Mouse (Mus musculus) MEL (cell line): Measurements from ENCODE around the gene Birc5. TPM values are rescaled to one million over a fixed set of nuclear protein-coding genes. Genes with fewer than 3 reads are reported as not detected.

Source experiments
- DNase-seq: peaks from one replicate; pipeline ENCODE4 v3.0.0; 2011; ENCODE audit warnings: low read depth, low spot score
- H3K27ac ChIP-seq: 2 replicates; pipeline ENCODE4 v1.5.1; 2012; ENCODE audit warnings: low read depth, mild to moderate bottlenecking, control low read depth, low read length, moderate library complexity; ENCODE audit not compliant: control insufficient read depth
- H3K27me3 ChIP-seq, 2 experiments: fragments of 150-350 bp in 1 of 2; sonication (generic) in 1 of 2; 2 replicates each; pipeline ENCODE4 v1.6.1; 2012; ENCODE audit warnings: low read length in 2 of 2, mild to moderate bottlenecking in 2 of 2, improper control_type of control experiment in 1 of 2, moderate library complexity in 1 of 2; ENCODE audit not compliant: insufficient read depth in 2 of 2, control insufficient read depth in 1 of 2
- H3K36me3 ChIP-seq, 2 experiments: 2 replicates each; pipeline ENCODE4 v1.6.1; 2012 to 2014; ENCODE audit warnings: low read length in 2 of 2, improper control_type of control experiment in 1 of 2, inconsistent platforms in 1 of 2, mild to moderate bottlenecking in 1 of 2; ENCODE audit not compliant: insufficient read depth in 2 of 2, control insufficient read depth in 1 of 2
- H3K4me1 ChIP-seq, 2 experiments: fragments of 150-350 bp in 1 of 2; sonication (generic) in 1 of 2; 2 replicates each; pipeline ENCODE4 v1.6.1; 2012; ENCODE audit warnings: low read length in 2 of 2, improper control_type of control experiment in 1 of 2, mild to moderate bottlenecking in 1 of 2; ENCODE audit not compliant: insufficient read depth in 2 of 2, control insufficient read depth in 1 of 2
- H3K4me3 ChIP-seq, 2 experiments: fragments of 150-350 bp in 1 of 2; sonication (generic) in 1 of 2; 2 replicates each; pipeline ENCODE4 v1.5.1; 2012; ENCODE audit warnings: low read depth in 2 of 2, low read length in 2 of 2, mild to moderate bottlenecking in 2 of 2, moderate library complexity in 2 of 2, control low read depth in 1 of 2, improper control_type of control experiment in 1 of 2; ENCODE audit not compliant: control insufficient read depth in 1 of 2, insufficient read depth in 1 of 2
- H3K79me2 ChIP-seq: 2 replicates; pipeline ENCODE4 v1.6.1; 2012; ENCODE audit warnings: mild to moderate bottlenecking, low read length, moderate library complexity; ENCODE audit not compliant: control insufficient read depth, poor library complexity, insufficient read depth
- H3K9ac ChIP-seq: 2 replicates; pipeline ENCODE4 v1.6.1; 2012; ENCODE audit warnings: low read depth, mild to moderate bottlenecking, control low read depth, low read length, moderate library complexity; ENCODE audit not compliant: control insufficient read depth, poor library complexity, severe bottlenecking
- H3K9me3 ChIP-seq: fragments of 150-350 bp; sonication (generic); replicated peaks from 2 replicates; pipeline ENCODE4 v1.6.1; 2012; ENCODE audit warnings: mild to moderate bottlenecking, low read length, improper control_type of control experiment, moderate library complexity; ENCODE audit not compliant: insufficient read depth
- BHLHE40 ChIP-seq: IDR thresholded peaks from 2 replicates; pipeline ENCODE4 v1.6.1; 2012; ENCODE audit warnings: low read depth, mild to moderate bottlenecking, inconsistent platforms, low read length, improper control_type of control experiment, borderline replicate concordance
- CHD1 ChIP-seq: IDR thresholded peaks from 2 replicates; pipeline ENCODE4 v1.6.1; 2012; ENCODE audit warnings: low read depth, mild to moderate bottlenecking, inconsistent platforms, low read length, improper control_type of control experiment
- CTCF ChIP-seq, 3 experiments: IDR thresholded peaks in 2 of 3; conservative IDR thresholded peaks in 1 of 3; 2 replicates each; pipeline ENCODE4 v1.5.1; 2011 to 2012; ENCODE audit warnings: low read length in 3 of 3, low read depth in 2 of 3, mild to moderate bottlenecking in 2 of 3, improper control_type of control experiment in 1 of 3, inconsistent platforms in 1 of 3, mixed read lengths in 1 of 3, moderate library complexity in 1 of 3; ENCODE audit not compliant: control insufficient read depth in 1 of 3, insufficient read depth in 1 of 3, poor library complexity in 1 of 3, severe bottlenecking in 1 of 3
- ELF1 ChIP-seq: IDR thresholded peaks from 2 replicates; pipeline ENCODE4 v1.6.1; 2014; ENCODE audit warnings: low read depth, mild to moderate bottlenecking, inconsistent platforms, low read length, improper control_type of control experiment, moderate library complexity
- EP300 ChIP-seq, 2 experiments: IDR thresholded peaks; 2 replicates each; pipeline ENCODE4 v1.6.1; 2011; ENCODE audit warnings: improper control_type of control experiment in 2 of 2, low read length in 2 of 2, low read depth in 1 of 2, mild to moderate bottlenecking in 1 of 2
- ETS1 ChIP-seq: IDR thresholded peaks from 2 replicates; pipeline ENCODE4 v1.6.1; 2012; ENCODE audit warnings: low read depth, mild to moderate bottlenecking, inconsistent platforms, low read length, improper control_type of control experiment, moderate library complexity
- GATA1 ChIP-seq: IDR thresholded peaks from 2 replicates; pipeline ENCODE4 v1.6.1; 2011; ENCODE audit warnings: low read depth, low read length, improper control_type of control experiment
- JUND ChIP-seq: IDR thresholded peaks from 2 replicates; pipeline ENCODE4 v1.6.1; 2011; ENCODE audit warnings: low read depth, mild to moderate bottlenecking, improper control_type of control experiment, low read length
- MAFK ChIP-seq: IDR thresholded peaks from 2 replicates; pipeline ENCODE4 v1.6.1; 2011; ENCODE audit warnings: low read depth, mild to moderate bottlenecking, low read length, improper control_type of control experiment, borderline replicate concordance
- MEF2A ChIP-seq: IDR thresholded peaks from 2 replicates; pipeline ENCODE4 v1.6.1; 2014; ENCODE audit warnings: low read depth, mild to moderate bottlenecking, inconsistent platforms, low read length, improper control_type of control experiment; ENCODE audit not compliant: poor library complexity, insufficient replicate concordance, severe bottlenecking; ENCODE audit errors: extremely low read depth
- NRF1 ChIP-seq: IDR thresholded peaks from 2 replicates; pipeline ENCODE4 v1.6.1; 2014; ENCODE audit warnings: low read depth, mild to moderate bottlenecking, inconsistent platforms, low read length, improper control_type of control experiment, moderate library complexity; ENCODE audit not compliant: poor library complexity, insufficient read depth, severe bottlenecking
- POLR2A ChIP-seq, 2 experiments: IDR thresholded peaks; 2 replicates each; pipeline ENCODE4 v1.6.1; 2011 to 2012; ENCODE audit warnings: low read length in 2 of 2, mild to moderate bottlenecking in 2 of 2, control low read depth in 1 of 2, improper control_type of control experiment in 1 of 2, low read depth in 1 of 2, moderate library complexity in 1 of 2; ENCODE audit not compliant: control insufficient read depth in 1 of 2, insufficient read depth in 1 of 2, poor library complexity in 1 of 2
- RAD21 ChIP-seq: IDR thresholded peaks from 2 replicates; pipeline ENCODE4 v1.6.1; 2011; ENCODE audit warnings: mild to moderate bottlenecking, low read depth, low read length, improper control_type of control experiment
- RCOR1 ChIP-seq: IDR thresholded peaks from 2 replicates; pipeline ENCODE4 v1.6.1; 2012; ENCODE audit warnings: low read depth, mild to moderate bottlenecking, inconsistent platforms, low read length, improper control_type of control experiment
- SMC3 ChIP-seq: IDR thresholded peaks from 2 replicates; pipeline ENCODE4 v1.6.1; 2011; ENCODE audit warnings: low read depth, low read length, improper control_type of control experiment
- TAL1 ChIP-seq: IDR thresholded peaks from 2 replicates; pipeline ENCODE4 v1.6.1; 2012; ENCODE audit warnings: mild to moderate bottlenecking, inconsistent platforms, low read length, moderate library complexity, mixed read lengths
- UBTF ChIP-seq: IDR thresholded peaks from 2 replicates; pipeline ENCODE4 v1.6.1; 2012; ENCODE audit warnings: low read depth, mild to moderate bottlenecking, inconsistent platforms, low read length, improper control_type of control experiment, moderate library complexity, borderline replicate concordance; ENCODE audit not compliant: insufficient read depth
- ZNF384 ChIP-seq: IDR thresholded peaks from 2 replicates; pipeline ENCODE4 v1.6.1; 2012; ENCODE audit warnings: low read depth, mild to moderate bottlenecking, inconsistent platforms, low read length, improper control_type of control experiment
- polyA plus RNA-seq, 2 experiments: library from polyadenylated mRNA; stranded (reverse) in 1 of 2; unstranded in 1 of 2; fragments of >175 nt in 1 of 2; fragments of >200 nt in 1 of 2; gene quantifications; 2 replicates each; pipeline versions ENCODE4 v1.2.1 to v1.2.4; 2012; ENCODE audit warnings: low replicate concordance in 2 of 2, low read depth in 1 of 2; ENCODE audit not compliant: insufficient read length in 2 of 2, insufficient read depth in 1 of 2, missing spikeins in 1 of 2
- total RNA-seq: library from RNA; depleted of rRNA; stranded (reverse); fragments of 300-350 nt; gene quantifications from 2 replicates; pipeline ENCODE4 v1.2.3, GENCODE M21; 2012

The Birc5 gene
- total and polyA plus RNA-seq, 3 experiments = 214 to 242 TPM; not detected in 1

DNA sequence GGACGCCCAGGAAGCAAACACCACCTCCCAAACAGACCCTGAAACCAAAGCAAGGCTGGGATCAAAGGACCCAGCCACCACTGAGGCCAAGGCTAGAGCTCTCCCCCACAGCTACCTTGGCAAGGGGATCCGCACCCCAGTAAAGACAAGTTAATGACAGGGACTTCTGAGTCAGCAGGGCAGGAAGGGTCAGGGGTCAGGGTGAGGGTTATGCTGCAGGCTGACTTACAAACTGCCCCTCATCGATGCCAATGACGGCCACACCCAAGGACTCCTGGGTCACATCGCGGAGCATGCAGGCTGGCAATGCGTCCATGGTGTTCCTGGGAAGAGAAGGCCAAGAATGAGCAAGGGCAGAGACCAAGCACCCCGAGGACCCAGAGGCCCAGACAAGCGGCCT, 27.2 kb upstream of the Birc5 start:
- no peak overlapping the region for H3K27ac ChIP-seq
- H3K4me1 ChIP-seq = peaks cover 3 to 18% of the 10 kb centered on the region in 2 experiments; a peak in 3 of 4 replicates
- no peak for TF ChIP-seq RAD21
- no peak for TF ChIP-seq ETS1
- no peak for TF ChIP-seq NRF1
- TF ChIP-seq GATA1 = no peak
- no peak for TF ChIP-seq RCOR1
- TF ChIP-seq JUND = no peak
- no peak for TF ChIP-seq ZNF384
- no peak for TF ChIP-seq TAL1
- no peak for TF ChIP-seq SMC3
- no peak for TF ChIP-seq ELF1
- no peak overlapping the region for H3K9ac ChIP-seq
- no peaks in the 10 kb centered on the region for H3K9me3 ChIP-seq
- no peak for DNase-seq
- H3K79me2 ChIP-seq = peaks cover 24% of the 10 kb centered on the region
- H3K36me3 ChIP-seq = peaks cover 4 to 12% of the 10 kb centered on the region in 2 experiments; a peak in 2 of 4 replicates
- H3K27me3 ChIP-seq = no peaks in the 10 kb centered on the region
- no peak overlapping the region for H3K4me3 ChIP-seq

GRCm38 (mm10) chr11:117822728-117823241, 26.3 kb upstream of the Birc5 start:
- no peak for DNase-seq
- no peaks in the 10 kb centered on the region for H3K9me3 ChIP-seq
- no peak overlapping the region for H3K9ac ChIP-seq
- H3K4me1 ChIP-seq = peaks cover 6 to 28% of the 10 kb centered on the region in 2 experiments; a peak in 3 of 4 replicates
- no peaks in the 10 kb centered on the region for H3K27me3 ChIP-seq
- peaks cover 24% of the 10 kb centered on the region for H3K79me2 ChIP-seq
- peaks cover 4 to 16% of the 10 kb centered on the region in 2 experiments; a peak in 3 of 4 replicates for H3K36me3 ChIP-seq
- TF ChIP-seq BHLHE40 = no peak
- TF ChIP-seq POLR2A (IDR thresholded peaks at IDR 0.05; ENCODE audit: control insufficient read depth in 1 of 2, insufficient read depth in 1 of 2, low read depth in 1 of 2, low read length in 2 of 2, poor library complexity in 1 of 2) = peak in 1 of 2 experiments; percentile 25; a peak in 1 of 4 replicates
- H3K27ac ChIP-seq = no peak overlapping the region
- H3K4me3 ChIP-seq = no peak overlapping the region

GRCm38 (mm10) chr11:117823411-117823810, 25.6 kb upstream of the Birc5 start:
- no peak for DNase-seq
- Histone ChIP-seq H3K9me3 (no peaks in the 10 kb centered on the region), H3K27ac (no peak overlapping the region), H3K9ac (no peak overlapping the region), H3K79me2 (peaks cover 24% of the 10 kb centered on the region), H3K4me1 (peaks cover 8 to 34% of the 10 kb centered on the region in 2 experiments), H3K36me3 (peaks cover 4 to 19% of the 10 kb centered on the region in 2 experiments; a peak in 3 of 4 replicates), H3K4me3 (no peak overlapping the region), H3K27me3 (no peaks in the 10 kb centered on the region)
- TF ChIP-seq CHD1 = no peak
- TF ChIP-seq MEF2A = no peak
- TF ChIP-seq TAL1 = no peak
- TF ChIP-seq GATA1 = no peak
- no peak for TF ChIP-seq MAFK
- TF ChIP-seq EP300 (IDR thresholded peaks at IDR 0.05; ENCODE audit: low read depth in 1 of 2, low read length in 2 of 2) = no peak
- TF ChIP-seq RAD21 = no peak
- no peak for TF ChIP-seq POLR2A (IDR thresholded peaks at IDR 0.05; ENCODE audit: control insufficient read depth in 1 of 2, insufficient read depth in 1 of 2, low read depth in 1 of 2, low read length in 2 of 2, poor library complexity in 1 of 2)
- no peak for TF ChIP-seq UBTF
- no peak for TF ChIP-seq CTCF (IDR thresholded peaks at IDR 0.05 in 2 of 3, conservative IDR thresholded peaks at IDR 0.05 in 1 of 3; ENCODE audit: control insufficient read depth in 1 of 3, insufficient read depth in 1 of 3, low read depth in 2 of 3, low read length in 3 of 3, poor library complexity in 1 of 3, severe bottlenecking in 1 of 3)
